Mouse (Mus musculus): ENCODE data around the gene Fhit. TPM values are rescaled to one million over a fixed set of nuclear protein-coding genes. Genes with fewer than 3 reads are reported as not detected.

The Fhit gene
- total and polyA plus RNA-seq, 2 experiments from 2014 or later: 9.9 to 11.8 TPM

- 45% methylated on average over 1 of the region's 1 CpGs for WGBS
- no peak overlapping the region for H3K9ac ChIP-seq (replicated peaks; ENCODE audit: low read length, poor library complexity, severe bottlenecking)
- H3K9me3 ChIP-seq (ENCODE audit: low read length): no peaks in the 10 kb centered on the region
- no peak overlapping the region for H3K4me2 ChIP-seq (ENCODE audit: low read depth, low read length, poor library complexity, severe bottlenecking)
- H3K27ac ChIP-seq (ENCODE audit: low read depth, low read length): no peak overlapping the region
- DNase-seq (ENCODE audit: low spot score) (no peak), ATAC-seq (ENCODE audit: low FRiP score) (no peak)
- H3K27me3 ChIP-seq (ENCODE audit: insufficient read depth, low read length): no peaks in the 10 kb centered on the region
- H3K36me3 ChIP-seq (ENCODE audit: insufficient read depth, low read length): no peaks in the 10 kb centered on the region
- no peak overlapping the region for H3K4me3 ChIP-seq (ENCODE audit: low read depth, low read length)
- no peak for TF ChIP-seq CTCF (IDR thresholded peaks at IDR 0.05)
- no peaks in the 10 kb centered on the region for H3K4me1 ChIP-seq (ENCODE audit: insufficient read depth, low read length)
Measured at GRCm38 (mm10) chr14:9651417-9651816, 1510.4 kb downstream of the Fhit start.

- ATAC-seq (ENCODE audit: low FRiP score) (no peak), DNase-seq (ENCODE audit: low spot score) (no peak)
- no peak overlapping the region for H3K4me3 ChIP-seq (ENCODE audit: low read depth, low read length)
- WGBS: 92% methylated on average over 1 of the region's 1 CpGs
- no peak for TF ChIP-seq CTCF (IDR thresholded peaks at IDR 0.05)
- H3K4me2 ChIP-seq (ENCODE audit: low read depth, low read length, poor library complexity, severe bottlenecking): no peak overlapping the region
- H3K9ac ChIP-seq (replicated peaks; ENCODE audit: low read length, poor library complexity, severe bottlenecking): no peak overlapping the region
- 0 out of 2 replicates have a peak, but pooled peaks cover 2% of the 10 kb centered on the region for H3K4me1 ChIP-seq (ENCODE audit: insufficient read depth, low read length)
- H3K27me3 ChIP-seq (ENCODE audit: insufficient read depth, low read length): no peaks in the 10 kb centered on the region
- no peaks in the 10 kb centered on the region for H3K36me3 ChIP-seq (ENCODE audit: insufficient read depth, low read length)
- H3K9me3 ChIP-seq (ENCODE audit: low read length): no peaks in the 10 kb centered on the region
- no peak overlapping the region for H3K27ac ChIP-seq (ENCODE audit: low read depth, low read length)
Measured at GRCm38 (mm10) chr14:9648416-9648815, 1513.4 kb downstream of the Fhit start.

GRCm38 (mm10) chr14:9646233-9646632, 1515.6 kb downstream of the Fhit start:
- H3K36me3 ChIP-seq (ENCODE audit: insufficient read depth, low read length): no peaks in the 10 kb centered on the region

GRCm38 (mm10) chr14:9644216-9645166, 1517.3 kb downstream of the Fhit start:
- Histone ChIP-seq H3K4me1 (ENCODE audit: insufficient read depth, low read length) (0 out of 2 replicates have a peak, but pooled peaks cover 2% of the 10 kb centered on the region), H3K27me3 (ENCODE audit: insufficient read depth, low read length) (no peaks in the 10 kb centered on the region), H3K27ac (ENCODE audit: low read depth, low read length) (no peak overlapping the region), H3K36me3 (ENCODE audit: insufficient read depth, low read length) (no peaks in the 10 kb centered on the region), H3K9me3 (ENCODE audit: low read length) (no peaks in the 10 kb centered on the region), H3K9ac (replicated peaks; ENCODE audit: low read length, poor library complexity, severe bottlenecking) (no peak overlapping the region), H3K4me2 (ENCODE audit: low read depth, low read length, poor library complexity, severe bottlenecking) (no peak overlapping the region), H3K4me3 (ENCODE audit: low read depth, low read length) (no peak overlapping the region)
- ATAC-seq (ENCODE audit: low FRiP score): no peak
- WGBS: 27% methylated on average over 9 of the region's 9 CpGs
- no peak for TF ChIP-seq CTCF (IDR thresholded peaks at IDR 0.05)
- DNase-seq (ENCODE audit: low spot score): no peak

More at GRCm38 (mm10) chr14:9646233-9646632, 1515.6 kb downstream of the Fhit start:
- Histone ChIP-seq H3K27ac (ENCODE audit: low read depth, low read length) (no peak overlapping the region), H3K4me3 (ENCODE audit: low read depth, low read length) (no peak overlapping the region), H3K4me2 (ENCODE audit: low read depth, low read length, poor library complexity, severe bottlenecking) (no peak overlapping the region), H3K9me3 (ENCODE audit: low read length) (no peaks in the 10 kb centered on the region), H3K27me3 (ENCODE audit: insufficient read depth, low read length) (no peaks in the 10 kb centered on the region), H3K9ac (replicated peaks; ENCODE audit: low read length, poor library complexity, severe bottlenecking) (no peak overlapping the region), H3K4me1 (ENCODE audit: insufficient read depth, low read length) (0 out of 2 replicates have a peak, but pooled peaks cover 2% of the 10 kb centered on the region)
- 91% methylated on average over 7 of the region's 7 CpGs for WGBS
- DNase-seq (ENCODE audit: low spot score) (no peak), ATAC-seq (ENCODE audit: low FRiP score) (no peak)
- no peak for TF ChIP-seq CTCF (IDR thresholded peaks at IDR 0.05)

- Histone ChIP-seq H3K4me3 (ENCODE audit: low read depth, low read length) (no peak overlapping the region), H3K27ac (ENCODE audit: low read depth, low read length) (no peak overlapping the region), H3K36me3 (ENCODE audit: insufficient read depth, low read length) (no peaks in the 10 kb centered on the region), H3K4me1 (ENCODE audit: insufficient read depth, low read length) (0 out of 2 replicates have a peak, but pooled peaks cover 2% of the 10 kb centered on the region), H3K9ac (replicated peaks; ENCODE audit: low read length, poor library complexity, severe bottlenecking) (no peak overlapping the region), H3K9me3 (ENCODE audit: low read length) (no peaks in the 10 kb centered on the region), H3K27me3 (ENCODE audit: insufficient read depth, low read length) (no peaks in the 10 kb centered on the region), H3K4me2 (ENCODE audit: low read depth, low read length, poor library complexity, severe bottlenecking) (no peak overlapping the region)
- DNase-seq (ENCODE audit: low spot score) (no peak), ATAC-seq (ENCODE audit: low FRiP score) (no peak)
- WGBS: 49% methylated on average over 7 of the region's 7 CpGs
- TF ChIP-seq CTCF (IDR thresholded peaks at IDR 0.05): no peak
Measured at GRCm38 (mm10) chr14:9643700-9644099, 1518.1 kb downstream of the Fhit start.

- no peak overlapping the region for H3K4me3 ChIP-seq (ENCODE audit: low read depth, low read length)
- H3K4me1 ChIP-seq (ENCODE audit: insufficient read depth, low read length): 0 out of 2 replicates have a peak, but pooled peaks cover 2% of the 10 kb centered on the region
- no peaks in the 10 kb centered on the region for H3K36me3 ChIP-seq (ENCODE audit: insufficient read depth, low read length)
- no peak for TF ChIP-seq CTCF (IDR thresholded peaks at IDR 0.05)
- no peak overlapping the region for H3K9ac ChIP-seq (replicated peaks; ENCODE audit: low read length, poor library complexity, severe bottlenecking)
- DNase-seq (ENCODE audit: low spot score) (no peak), ATAC-seq (ENCODE audit: low FRiP score) (no peak)
- H3K27ac ChIP-seq (ENCODE audit: low read depth, low read length): no peak overlapping the region
- H3K27me3 ChIP-seq (ENCODE audit: insufficient read depth, low read length): no peaks in the 10 kb centered on the region
- 70% methylated on average over 6 of the region's 6 CpGs for WGBS
- H3K9me3 ChIP-seq (ENCODE audit: low read length): no peaks in the 10 kb centered on the region
- H3K4me2 ChIP-seq (ENCODE audit: low read depth, low read length, poor library complexity, severe bottlenecking): no peak overlapping the region
Measured at GRCm38 (mm10) chr14:9642628-9643027, 1519.2 kb downstream of the Fhit start.

All from midbrain, postnatal 0 days (tissue).